Mouse (Mus musculus): ENCODE data around the gene Pde5a.

GRCm38 (mm10) chr3:122834519-122834918 is 105.8 kb downstream of the Pde5a start:
- no peak for TF ChIP-seq CTCF (IDR thresholded peaks at IDR 0.05; ENCODE audit: low read depth)
- TF ChIP-seq EP300 (optimal IDR thresholded peaks at IDR 0.05): no peak
